Mouse (Mus musculus): ENCODE measurements at regions not wholly inside any gene's neighbourhood (a gene's known extent, or its start where the extent isn't known, plus 50 kb on each side); places are given as distances from the start of the nearest gene placed in this dataset.

DNA sequence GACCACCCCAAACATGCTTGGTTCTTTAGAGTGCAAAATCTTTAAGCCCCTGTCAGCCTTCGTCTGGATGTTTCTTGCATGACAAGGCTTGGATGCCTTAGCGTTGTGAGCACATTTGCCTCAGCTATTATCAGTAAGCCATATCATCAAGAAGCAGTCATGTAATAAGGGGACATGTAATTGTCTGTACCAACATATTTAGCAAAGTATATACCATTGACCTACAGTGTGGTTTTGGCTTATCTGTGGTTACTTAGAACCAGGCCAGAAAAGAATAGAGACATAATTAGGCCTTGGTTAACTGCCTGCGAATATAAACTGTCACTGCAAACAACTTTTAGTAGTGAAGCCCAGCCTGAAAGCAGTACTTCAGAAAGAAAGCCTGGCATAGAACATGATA, 57.0 kb upstream of the Slc4a7 start:
- ATAC-seq (ENCODE audit: extremely low read depth, insufficient number of reproducible peaks, low FRiP score, poor library complexity, severe bottlenecking) = no peak

All from neutrophil, adult 5-6 weeks (primary cell).